Mouse (Mus musculus) embryonic facial prominence, embryonic 12.5 days (tissue): ENCODE results near the gene Sergef. TPM values are rescaled to one million over a fixed set of nuclear protein-coding genes. Genes with fewer than 3 reads are reported as not detected.

Experiments
- ATAC-seq: fragments of 200-750 bp; cut with Nextera tagmentation; 2 replicates; pipeline ENCODE4 v1.8.0; 2017; ENCODE audit not compliant: insufficient number of reproducible peaks, insufficient read depth, low FRiP score, low TSS enrichment
- H3K27ac ChIP-seq: fragments of 300-500 bp; sonication (generic); 2 replicates; pipeline ENCODE4 v1.5.1; 2016; ENCODE audit warnings: mild to moderate bottlenecking
- H3K27me3 ChIP-seq: fragments of 300-500 bp; sonication (generic); 2 replicates; pipeline ENCODE4 v1.6.1; 2016; ENCODE audit warnings: mild to moderate bottlenecking, moderate library complexity
- H3K36me3 ChIP-seq: fragments of 300-500 bp; sonication (generic); 2 replicates; pipeline ENCODE4 v1.6.1; 2016; ENCODE audit warnings: mild to moderate bottlenecking
- H3K4me1 ChIP-seq: fragments of 300-500 bp; sonication (generic); 2 replicates; pipeline ENCODE4 v1.6.1; 2016
- H3K4me2 ChIP-seq: fragments of 300-500 bp; sonication (generic); replicated peaks from 2 replicates; pipeline ENCODE4 v1.6.1; 2016; ENCODE audit warnings: mild to moderate bottlenecking, moderate library complexity
- H3K4me3 ChIP-seq: fragments of 300-500 bp; sonication (generic); 2 replicates; pipeline ENCODE4 v1.5.1; 2016; ENCODE audit warnings: mild to moderate bottlenecking
- H3K9ac ChIP-seq: fragments of 300-500 bp; sonication (generic); 2 replicates; pipeline ENCODE4 v1.6.1; 2016; ENCODE audit warnings: mild to moderate bottlenecking, moderate library complexity
- H3K9me3 ChIP-seq: fragments of 300-500 bp; sonication (generic); 2 replicates; pipeline ENCODE4 v1.6.1; 2016; ENCODE audit warnings: mild to moderate bottlenecking, moderate library complexity
- WGBS: fragments of 180-500 bp; shearing (Covaris S2); methylation state at CpG from one replicate; pipeline ENCODE4 v1.1.7; 2016; 5-methylcytosine and 5-hydroxymethylcytosine counted together
- polyA plus RNA-seq: library from polyadenylated mRNA; unstranded; fragments of >200 nt; fragmentation: Nextera tagmentation; extraction: Ambion mirVana; gene quantifications from 2 replicates; pipeline ENCODE4 v1.2.1, GENCODE M21; 2016

The Sergef gene
- polyA plus RNA-seq, 1 experiment from 2014 or later = 14.1 TPM

DNA sequence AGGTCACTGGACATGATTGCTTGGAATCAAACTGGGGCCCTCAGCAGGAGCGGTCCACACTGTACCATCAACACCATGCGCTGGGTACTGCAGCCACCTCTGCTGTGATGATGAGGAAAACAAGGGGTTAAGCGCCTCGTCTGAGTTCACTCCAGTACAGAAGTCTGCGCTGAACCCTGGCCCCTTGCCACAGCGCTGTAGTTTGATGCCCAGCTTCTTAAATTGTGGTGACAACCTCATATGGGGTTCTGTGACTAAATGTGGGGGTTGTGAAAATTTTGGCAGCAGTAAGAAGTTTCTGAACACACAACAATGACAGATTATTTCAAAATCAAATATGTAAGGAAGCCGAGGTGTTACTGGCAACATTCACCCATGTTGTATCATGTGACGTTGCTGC lies 126.0 kb downstream of the Sergef start:
- H3K9me3 ChIP-seq = no peaks in the 10 kb centered on the region
- no peaks in the 10 kb centered on the region for H3K4me1 ChIP-seq
- H3K27ac ChIP-seq = no peak overlapping the region
- no peak overlapping the region for H3K9ac ChIP-seq
- H3K27me3 ChIP-seq = no peaks in the 10 kb centered on the region
- H3K36me3 ChIP-seq = no peaks in the 10 kb centered on the region
- no peak overlapping the region for H3K4me2 ChIP-seq
- 72% methylated on average over 8 of the region's 8 CpGs for WGBS
- no peak overlapping the region for H3K4me3 ChIP-seq
- ATAC-seq = no peak

DNA sequence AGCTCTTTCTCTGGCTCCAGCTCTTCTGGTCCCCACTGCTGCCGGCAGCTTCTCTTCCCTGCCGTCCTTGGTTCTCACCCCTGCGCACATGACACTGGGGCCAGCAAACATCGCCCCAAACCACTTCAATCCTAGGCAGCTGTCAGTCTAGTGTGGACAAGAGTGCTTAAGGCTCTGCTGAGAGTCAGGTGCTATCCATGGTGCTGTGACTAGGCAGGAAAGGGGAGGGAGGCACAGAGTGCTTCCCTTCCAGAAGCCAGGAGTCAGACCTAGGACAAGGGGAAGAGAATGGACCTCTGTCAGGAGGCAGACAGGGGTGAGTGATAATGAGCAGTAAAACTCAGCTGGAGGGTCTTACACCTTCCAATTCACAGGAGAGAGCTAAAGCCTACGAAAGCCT lies 126.8 kb downstream of the Sergef start:
- no peaks in the 10 kb centered on the region for H3K36me3 ChIP-seq
- WGBS = 76% methylated on average over 5 of the region's 5 CpGs
- no peak overlapping the region for H3K4me3 ChIP-seq
- no peaks in the 10 kb centered on the region for H3K9me3 ChIP-seq
- no peaks in the 10 kb centered on the region for H3K27me3 ChIP-seq
- no peak for ATAC-seq
- H3K27ac ChIP-seq = no peak overlapping the region
- no peak overlapping the region for H3K4me2 ChIP-seq
- no peaks in the 10 kb centered on the region for H3K4me1 ChIP-seq
- no peak overlapping the region for H3K9ac ChIP-seq

DNA sequence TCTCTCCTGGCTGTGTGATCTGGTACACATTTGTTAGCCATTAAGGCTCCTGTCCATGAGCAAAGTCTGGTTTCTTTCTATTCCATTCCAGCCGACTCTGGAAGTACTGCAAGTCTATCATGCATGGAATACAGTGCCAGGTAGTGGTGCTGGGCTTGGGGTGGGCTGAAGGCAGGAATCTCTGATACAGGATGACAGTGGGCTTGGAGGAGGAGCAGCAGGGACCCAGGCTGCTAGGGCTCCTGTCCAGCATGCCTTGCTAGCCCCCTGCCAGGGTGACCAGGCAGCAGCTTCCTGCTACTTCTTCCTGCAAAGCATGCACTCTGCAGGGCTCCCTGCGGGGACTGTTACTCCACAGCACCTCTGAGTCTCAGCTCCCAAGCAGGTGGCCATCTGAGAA lies 128.8 kb downstream of the Sergef start:
- Histone ChIP-seq H3K27me3 (no peaks in the 10 kb centered on the region), H3K27ac (no peak overlapping the region)

DNA sequence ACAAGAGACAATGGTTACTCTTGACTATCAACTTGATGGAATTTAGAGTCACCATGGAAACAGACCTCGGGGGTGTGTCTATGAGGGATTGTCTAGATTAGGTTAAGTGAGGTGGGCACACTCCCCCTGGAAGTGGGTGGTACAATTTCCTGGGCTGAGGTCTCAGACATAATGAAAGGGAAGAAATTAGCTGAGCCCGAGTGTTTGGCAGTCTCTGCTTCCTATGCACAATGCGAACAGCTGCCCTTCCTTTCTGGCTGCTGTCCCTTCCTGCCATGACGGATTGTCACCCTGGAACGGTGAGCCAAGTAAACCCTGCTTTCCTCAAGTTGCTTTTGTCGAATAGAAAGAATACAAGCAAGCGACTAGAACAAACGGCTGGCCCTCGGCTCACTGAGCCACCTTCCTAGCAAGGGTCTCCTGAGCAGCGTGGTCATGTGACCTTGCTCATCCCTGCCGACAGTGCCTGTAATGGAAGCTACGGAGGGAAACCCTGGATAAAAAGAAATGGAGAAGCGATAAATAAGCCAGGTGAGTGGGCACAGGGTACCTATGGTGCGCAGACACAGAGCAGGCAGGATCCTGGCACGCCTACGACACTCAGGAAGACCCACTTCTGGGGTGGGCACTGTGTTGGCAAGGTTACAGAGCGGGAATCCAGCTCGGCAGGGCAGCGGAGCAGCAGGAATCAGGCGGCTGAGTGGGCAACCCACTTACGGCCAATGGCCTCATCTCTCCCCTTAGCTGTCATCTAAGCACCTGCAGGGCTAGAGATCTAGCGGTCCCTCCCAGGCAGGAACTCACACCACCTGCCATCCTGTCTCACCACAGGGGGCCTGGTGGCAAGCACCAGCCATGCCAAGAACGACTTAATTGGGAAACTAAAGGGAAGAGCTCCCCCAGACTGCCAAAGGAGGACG lies 130.0 kb downstream of the Sergef start:
- no peak overlapping the region for H3K9ac ChIP-seq
- H3K36me3 ChIP-seq = no peaks in the 10 kb centered on the region
- H3K4me1 ChIP-seq = no peaks in the 10 kb centered on the region
- no peaks in the 10 kb centered on the region for H3K27me3 ChIP-seq
- H3K9me3 ChIP-seq = no peaks in the 10 kb centered on the region
- no peak for ATAC-seq
- H3K4me2 ChIP-seq = no peak overlapping the region
- no peak overlapping the region for H3K4me3 ChIP-seq
- no peak overlapping the region for H3K27ac ChIP-seq
- WGBS = 67% methylated on average over 24 of the region's 24 CpGs

More for the DNA sequence above, 128.8 kb downstream of the Sergef start:
- no peak overlapping the region for H3K4me2 ChIP-seq
- no peak overlapping the region for H3K4me3 ChIP-seq
- WGBS = 47% methylated on average over 2 of the region's 2 CpGs
- no peaks in the 10 kb centered on the region for H3K9me3 ChIP-seq
- no peak overlapping the region for H3K9ac ChIP-seq
- H3K4me1 ChIP-seq = no peaks in the 10 kb centered on the region
- ATAC-seq = no peak
- no peaks in the 10 kb centered on the region for H3K36me3 ChIP-seq

DNA sequence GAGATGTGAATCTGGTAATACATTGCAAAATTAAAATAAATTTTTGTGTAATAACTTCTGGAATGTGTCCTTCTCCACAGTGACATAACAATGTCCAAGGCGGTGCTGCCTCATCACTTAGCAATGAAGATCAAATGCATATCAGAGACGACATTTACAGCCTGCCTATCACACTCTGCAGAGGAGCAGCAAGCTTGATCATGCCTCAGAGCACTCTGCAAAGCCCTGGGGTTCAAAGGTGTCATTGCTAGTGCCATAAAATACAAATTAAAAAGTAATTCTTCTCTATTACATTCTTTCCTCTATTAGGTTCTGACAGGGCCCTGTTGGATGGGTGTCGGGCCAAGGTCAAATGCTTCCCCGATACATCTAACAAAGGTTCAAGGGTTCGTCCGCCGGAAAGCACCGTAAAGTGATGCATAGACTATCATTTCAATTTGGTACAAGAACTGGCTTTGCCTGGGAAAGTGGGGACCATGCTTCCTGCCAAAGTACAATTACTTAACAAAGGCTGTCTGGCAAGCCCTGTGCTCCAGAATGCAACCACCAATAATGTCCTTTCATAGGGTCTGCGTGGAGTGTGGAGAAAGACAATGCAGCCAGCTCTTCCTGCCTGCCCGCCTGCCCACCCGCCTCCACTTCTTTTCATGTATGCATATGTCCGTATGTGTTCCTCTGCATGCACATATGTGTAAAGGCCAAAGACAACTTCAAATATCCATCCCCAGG lies 130.9 kb downstream of the Sergef start:
- no peak overlapping the region for H3K9ac ChIP-seq
- H3K27ac ChIP-seq = no peak overlapping the region
- H3K4me2 ChIP-seq = no peak overlapping the region
- no peaks in the 10 kb centered on the region for H3K36me3 ChIP-seq
- no peaks in the 10 kb centered on the region for H3K4me1 ChIP-seq
- no peaks in the 10 kb centered on the region for H3K27me3 ChIP-seq
- 83% methylated on average over 12 of the region's 12 CpGs for WGBS
- no peaks in the 10 kb centered on the region for H3K9me3 ChIP-seq
- ATAC-seq = no peak
- H3K4me3 ChIP-seq = no peak overlapping the region

DNA sequence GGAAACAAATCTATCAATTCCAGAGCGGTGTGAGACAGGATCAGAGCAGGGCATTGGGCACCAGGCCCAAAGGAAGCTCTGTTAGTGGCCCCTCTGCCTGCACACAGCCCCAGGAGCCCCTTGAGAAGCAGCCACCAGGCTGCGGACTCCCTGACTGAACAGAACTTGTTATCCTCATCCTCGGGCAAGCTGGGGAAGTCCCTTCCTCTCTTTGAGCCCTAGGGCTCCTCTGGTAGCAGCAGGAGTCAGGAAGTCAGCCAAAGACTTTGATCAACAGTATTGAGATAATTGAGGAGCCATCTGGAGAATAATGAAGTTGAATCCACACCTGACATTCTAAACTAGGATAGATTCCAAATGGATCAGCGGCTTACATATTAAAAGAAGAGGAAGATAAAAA lies 135.4 kb downstream of the Sergef start:
- no peak overlapping the region for H3K4me2 ChIP-seq
- no peaks in the 10 kb centered on the region for H3K27me3 ChIP-seq
- no peak for ATAC-seq
- H3K9ac ChIP-seq = no peak overlapping the region
- no peak overlapping the region for H3K4me3 ChIP-seq
- no peaks in the 10 kb centered on the region for H3K9me3 ChIP-seq
- H3K27ac ChIP-seq = no peak overlapping the region
- H3K4me1 ChIP-seq = no peaks in the 10 kb centered on the region
- H3K36me3 ChIP-seq = no peaks in the 10 kb centered on the region
- 36% methylated on average over 4 of the region's 4 CpGs for WGBS

DNA sequence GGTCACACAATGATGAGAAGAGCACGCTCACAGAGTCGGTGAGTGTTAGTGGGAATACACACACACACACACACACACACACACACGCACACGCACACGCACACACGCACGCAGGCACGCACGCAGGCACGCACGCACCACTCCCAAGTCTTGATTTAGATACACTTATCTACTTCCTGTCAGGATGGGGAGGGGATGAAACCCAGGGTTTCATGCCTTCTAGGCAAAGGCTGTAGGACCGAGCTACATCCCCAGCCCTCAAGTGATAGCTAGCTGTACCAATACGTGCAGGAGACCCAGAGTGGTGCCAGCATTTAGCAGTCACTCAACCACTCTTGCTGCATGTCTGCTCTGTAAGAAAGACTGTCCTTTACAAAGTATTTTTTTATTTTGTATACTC lies 137.0 kb downstream of the Sergef start:
- Histone ChIP-seq H3K36me3 (no peaks in the 10 kb centered on the region), H3K27me3 (no peaks in the 10 kb centered on the region), H3K4me3 (no peak overlapping the region), H3K9ac (no peak overlapping the region), H3K27ac (no peak overlapping the region), H3K9me3 (no peaks in the 10 kb centered on the region), H3K4me2 (no peak overlapping the region), H3K4me1 (no peaks in the 10 kb centered on the region)
- ATAC-seq = no peak
- whole genome bisulfite sequencing = 88% methylated on average over 13 of the region's 13 CpGs

DNA sequence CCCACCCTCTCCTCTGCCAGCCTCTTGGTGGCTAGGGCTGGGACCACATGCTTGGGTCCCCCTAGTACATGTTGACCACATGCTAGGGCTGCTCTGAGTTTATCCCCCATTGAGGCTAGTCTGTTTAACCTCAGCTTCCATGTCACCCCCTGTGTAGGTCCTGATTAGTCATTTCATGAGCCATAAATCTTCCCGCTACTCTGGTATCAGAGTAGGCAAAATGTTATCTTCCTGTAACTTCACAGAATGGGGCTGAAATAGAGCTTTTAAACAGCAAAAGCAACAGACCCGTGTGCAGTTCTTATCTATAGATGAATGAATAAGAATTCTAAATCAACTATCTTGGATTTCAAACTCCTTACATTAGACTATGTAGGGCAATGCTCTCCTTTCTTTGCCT lies 138.1 kb downstream of the Sergef start:
- WGBS = 85% methylated on average over 2 of the region's 2 CpGs
- no peak for ATAC-seq
- no peaks in the 10 kb centered on the region for H3K36me3 ChIP-seq

DNA sequence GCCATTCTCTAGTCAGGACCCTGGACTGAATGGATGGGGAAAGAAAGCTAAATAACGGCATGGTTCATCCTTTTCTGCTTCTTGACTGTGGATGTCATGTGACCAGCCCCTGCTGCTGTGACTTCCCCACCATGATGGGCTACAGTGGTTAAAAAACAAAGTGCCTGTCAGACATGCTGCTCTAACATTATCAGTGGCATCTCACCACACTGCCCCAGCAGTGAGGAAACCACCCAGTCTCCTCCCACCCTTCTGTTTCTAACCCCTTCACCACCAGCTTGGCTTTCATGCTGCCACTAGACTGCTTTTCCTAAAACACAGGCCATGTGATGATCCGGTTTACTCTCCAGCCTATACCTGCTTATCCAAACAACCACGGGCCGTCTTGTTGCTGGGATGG lies 140.0 kb downstream of the Sergef start:
- ATAC-seq = no peak
- Histone ChIP-seq H3K36me3 (no peaks in the 10 kb centered on the region), H3K9ac (no peak overlapping the region), H3K4me3 (no peak overlapping the region), H3K27ac (no peak overlapping the region), H3K9me3 (no peaks in the 10 kb centered on the region), H3K4me1 (no peaks in the 10 kb centered on the region), H3K4me2 (no peak overlapping the region), H3K27me3 (no peaks in the 10 kb centered on the region)
- 89% methylated on average over 4 of the region's 4 CpGs for WGBS

More for the DNA sequence above, 138.1 kb downstream of the Sergef start:
- Histone ChIP-seq H3K27ac (no peak overlapping the region), H3K4me3 (no peak overlapping the region), H3K27me3 (no peaks in the 10 kb centered on the region), H3K4me2 (no peak overlapping the region), H3K9ac (no peak overlapping the region), H3K4me1 (no peaks in the 10 kb centered on the region), H3K9me3 (no peaks in the 10 kb centered on the region)

DNA sequence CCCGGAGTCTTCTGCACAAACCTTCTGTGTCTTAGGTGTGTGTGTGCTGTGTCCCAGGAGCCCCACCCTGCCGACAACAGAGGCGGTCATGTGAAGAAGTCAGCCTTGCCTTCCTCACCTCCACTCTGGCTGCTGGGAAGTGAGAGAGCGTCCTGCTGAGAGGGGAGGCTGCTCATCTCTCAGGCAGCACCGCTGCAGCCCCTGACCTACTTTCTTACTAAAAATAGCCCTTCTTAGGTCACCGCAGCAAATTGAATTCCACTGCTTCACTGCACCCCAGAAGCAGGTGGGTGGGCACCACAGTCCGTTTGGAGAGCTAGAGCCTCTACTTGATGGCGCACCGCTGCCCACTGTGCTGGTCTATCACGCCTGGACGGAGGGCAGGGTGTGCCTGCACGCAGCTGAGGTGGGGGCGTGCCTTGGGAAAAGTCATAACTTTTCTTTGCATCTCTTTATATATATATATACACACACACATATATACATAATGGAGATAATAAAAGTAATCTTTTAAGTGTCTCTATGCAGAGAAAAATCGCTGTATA lies 147.4 kb downstream of the Sergef start:
- H3K27me3 ChIP-seq = no peaks in the 10 kb centered on the region
- H3K4me1 ChIP-seq = no peaks in the 10 kb centered on the region
- H3K9ac ChIP-seq = no peak overlapping the region
- no peak overlapping the region for H3K27ac ChIP-seq
- H3K9me3 ChIP-seq = no peaks in the 10 kb centered on the region
- ATAC-seq = no peak
- no peak overlapping the region for H3K4me3 ChIP-seq
- 65% methylated on average over 14 of the region's 14 CpGs for WGBS
- no peaks in the 10 kb centered on the region for H3K36me3 ChIP-seq
- no peak overlapping the region for H3K4me2 ChIP-seq

DNA sequence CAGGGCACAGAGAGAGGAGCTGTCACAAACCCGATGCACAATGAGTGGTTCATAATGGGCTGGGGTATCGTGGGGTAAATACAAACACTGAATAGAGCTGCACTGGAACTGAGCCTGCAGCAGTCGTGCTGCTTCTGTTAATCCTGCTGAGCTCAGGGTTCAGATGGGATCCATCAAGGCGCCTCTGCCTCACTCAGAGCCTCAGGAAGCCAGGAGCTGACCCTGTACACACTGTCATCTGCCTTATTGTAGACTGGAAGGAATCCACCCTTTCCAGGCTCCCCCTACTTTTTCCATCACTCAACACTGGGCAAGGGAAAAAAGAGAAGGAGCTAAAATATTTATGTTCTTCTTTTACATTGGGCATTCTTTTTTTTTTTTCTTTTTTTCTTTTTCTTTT lies 152.3 kb downstream of the Sergef start:
- Histone ChIP-seq H3K36me3 (no peaks in the 10 kb centered on the region), H3K4me2 (no peak overlapping the region), H3K4me3 (no peak overlapping the region), H3K27me3 (no peaks in the 10 kb centered on the region), H3K9me3 (no peaks in the 10 kb centered on the region), H3K9ac (no peak overlapping the region), H3K4me1 (peaks cover 8% of the 10 kb centered on the region; the same call in 1 of the 2 replicates), H3K27ac (no peak overlapping the region)
- 33% methylated on average over 4 of the region's 4 CpGs for WGBS
- no peak for ATAC-seq

DNA sequence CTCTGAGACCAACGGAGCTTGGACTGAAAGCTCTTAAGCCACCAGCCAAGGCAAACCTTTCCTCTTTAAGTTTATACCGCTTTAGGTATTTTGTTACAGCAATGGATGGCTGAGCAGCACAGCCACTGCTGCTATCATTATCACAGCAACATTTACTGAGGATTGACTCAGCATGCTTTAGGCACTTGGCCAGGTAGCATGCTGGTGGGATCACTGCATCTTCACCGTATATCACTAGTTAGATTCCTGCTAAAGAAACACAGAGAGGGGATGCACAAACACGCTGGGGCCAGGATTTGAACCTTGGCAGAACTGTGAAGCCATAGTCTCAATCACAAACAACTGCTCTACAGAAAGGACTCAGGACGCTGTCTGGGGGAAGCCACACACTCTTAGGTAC lies 152.8 kb downstream of the Sergef start:
- no peak overlapping the region for H3K27ac ChIP-seq
- WGBS = 90% methylated on average over 5 of the region's 5 CpGs
- H3K4me2 ChIP-seq = no peak overlapping the region
- no peaks in the 10 kb centered on the region for H3K36me3 ChIP-seq
- peaks cover 14% of the 10 kb centered on the region; the same call in 1 of the 2 replicates for H3K4me1 ChIP-seq
- no peaks in the 10 kb centered on the region for H3K9me3 ChIP-seq
- H3K27me3 ChIP-seq = no peaks in the 10 kb centered on the region
- H3K9ac ChIP-seq = no peak overlapping the region
- no peak for ATAC-seq
- no peak overlapping the region for H3K4me3 ChIP-seq
